Mouse (Mus musculus) ovary, adult 2 months (tissue): ENCODE results near the gene Sprr1a. TPM values are rescaled to one million over a fixed set of nuclear protein-coding genes. Genes with fewer than 3 reads are reported as not detected.

Experiments used
- polyA plus RNA-seq: library from polyadenylated mRNA; depleted of rRNA; stranded (reverse); fragments of >200 nt; gene quantifications from 2 replicates; pipeline ENCODE4 v1.2.3, GENCODE M21; 2012; rRNA removed

Sprr1a gene
- 1.1 and 13.1 TPM in 2 replicates for polyA plus RNA-seq

DNA sequence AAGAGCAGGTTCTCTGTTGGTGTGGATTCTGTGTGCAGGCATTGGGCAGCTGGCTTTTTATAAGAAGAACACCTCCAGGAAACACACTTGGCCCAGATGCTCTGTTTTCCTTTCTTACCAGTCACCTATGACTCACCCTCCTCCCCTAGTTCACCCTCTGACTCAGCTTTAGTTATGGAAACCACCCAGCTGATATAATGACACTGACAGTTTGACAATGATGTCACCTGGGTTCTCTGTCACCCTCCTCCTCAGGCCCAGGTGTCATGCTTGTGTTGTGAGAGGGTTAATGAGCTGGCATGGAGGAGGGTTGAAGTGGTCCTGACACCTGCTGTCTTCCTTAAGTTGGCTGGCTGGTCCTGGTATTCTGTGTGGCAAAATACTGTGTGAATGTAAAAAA is at the start of gene Sprr1a:
Sprr1a (minus strand) TSS at position 33 of the 400 bp plus-strand sequence.

DNA sequence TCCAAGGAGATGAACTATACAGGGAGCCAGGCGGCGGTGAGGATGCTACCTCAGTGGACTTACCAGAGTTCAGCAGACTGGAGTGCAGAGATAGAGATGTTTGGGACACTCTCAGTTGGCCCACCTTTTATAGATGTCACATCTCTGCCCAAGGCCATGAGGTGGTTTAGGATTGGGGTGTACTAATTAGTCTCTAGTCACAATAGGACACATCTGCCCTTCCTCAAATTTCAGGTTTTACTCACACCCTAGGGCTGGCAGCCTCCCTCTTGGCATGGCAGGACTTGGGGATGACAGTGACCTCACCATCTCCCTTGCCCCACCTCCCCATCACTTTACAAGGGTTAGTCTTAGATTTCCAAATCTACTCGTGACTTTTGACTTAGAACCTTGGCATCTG is 48.7 kb upstream of the Sprr1a start, which contains the start of gene 2310046K23Rik:
2310046K23Rik (minus strand) TSS at position 101 of the 400 bp plus-strand sequence.

DNA sequence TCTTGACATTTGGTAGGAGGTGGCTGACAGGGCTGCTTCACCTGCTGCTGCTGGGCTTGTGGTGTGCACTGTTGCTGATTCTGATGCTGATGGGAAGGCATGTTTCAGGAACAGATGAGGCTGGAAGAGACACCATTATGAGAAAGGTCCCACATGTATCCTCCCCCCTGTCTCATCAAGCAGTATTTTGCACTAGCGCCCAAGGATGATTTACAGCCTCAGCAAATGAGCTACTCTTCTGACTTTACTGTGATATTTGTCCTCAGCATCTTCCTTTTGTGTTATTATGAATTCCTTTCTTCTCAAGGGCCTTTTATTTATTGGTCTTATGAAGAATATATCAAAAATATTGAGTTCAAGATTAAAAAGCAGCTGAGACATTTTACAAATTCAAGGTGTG is 14.7 kb upstream of the Sprr1a start, which contains the start of gene Sprr4:
Sprr4 (minus strand) TSS at position 101 of the 400 bp plus-strand sequence.

DNA sequence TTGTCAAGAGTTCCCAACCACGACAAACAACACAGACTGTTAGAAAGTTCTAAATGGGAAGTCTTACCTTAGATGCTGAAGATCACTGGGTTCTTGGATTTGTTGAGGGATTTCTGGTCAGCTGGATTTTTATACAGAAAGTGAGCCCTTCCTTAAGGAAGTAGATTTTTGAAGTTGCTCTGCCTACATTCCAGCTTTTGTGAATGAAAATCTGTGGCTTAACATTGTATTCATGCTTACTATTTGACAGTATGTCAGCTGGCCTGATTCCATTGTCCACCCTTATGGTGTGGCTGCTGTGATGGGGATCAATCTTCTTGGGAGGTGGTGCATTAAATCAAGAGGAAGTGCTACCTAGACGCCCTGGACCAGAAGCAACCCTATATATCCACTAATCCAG is 27.1 kb downstream of the Sprr1a start, which contains the start of gene Sprr3:
Sprr3 (minus strand) TSS at position 101 of the 400 bp plus-strand sequence.

GRCm38 (mm10) chr3:92438689-92439088 is 47.0 kb downstream of the Sprr1a start, which contains the start of gene Sprr1b:
Gene Sprr1b (minus strand): TSS chr3:92438789.

Other genes with a start within 250 kb of the Sprr1a start
- 3.7 and 6.8 TPM in 2 replicates for gene Sprr2a3, start 200.5 kb downstream of the Sprr1a start, polyA plus RNA-seq
- 0.78 and 6.6 TPM in 2 replicates for gene Sprr2b, start 169.3 kb downstream of the Sprr1a start, polyA plus RNA-seq
- 0.73 and 0.80 TPM in 2 replicates for gene Sprr2d, start 146.8 kb downstream of the Sprr1a start, polyA plus RNA-seq
- 0.26 and 0.29 TPM in 2 replicates for gene Sprr2e, start 133.8 kb downstream of the Sprr1a start, polyA plus RNA-seq
- 72.6 and 147 TPM in 2 replicates for gene Sprr2f, start 120.7 kb downstream of the Sprr1a start, polyA plus RNA-seq
- gene Sprr2h, start 100.2 kb downstream of the Sprr1a start, polyA plus RNA-seq = not detected in 2 replicates
- not detected in 2 replicates for gene Sprr2i, start 77.9 kb downstream of the Sprr1a start, polyA plus RNA-seq
- not detected in 2 replicates for gene Sprr2j-ps, start 67.8 kb downstream of the Sprr1a start, polyA plus RNA-seq
- gene Gm9774, start 56.5 kb downstream of the Sprr1a start, polyA plus RNA-seq = 7.6 and 8.8 TPM in 2 replicates
- not detected in 2 replicates for gene Sprr2k, start 53.3 kb downstream of the Sprr1a start, polyA plus RNA-seq
- gene Sprr1b, start 47.1 kb downstream of the Sprr1a start, polyA plus RNA-seq = not detected in 2 replicates
- gene Sprr3, start 27.2 kb downstream of the Sprr1a start, polyA plus RNA-seq = 0.25 TPM in 1 of 2 replicates, not detected in the other
- gene Sprr4, start 14.6 kb upstream of the Sprr1a start, polyA plus RNA-seq = not detected in 2 replicates
- gene 2310046K23Rik, start 48.6 kb upstream of the Sprr1a start, polyA plus RNA-seq = not detected in 2 replicates
- gene Ivl, start 87.8 kb upstream of the Sprr1a start, polyA plus RNA-seq = not detected in 2 replicates
- gene Smcp, start 103.1 kb upstream of the Sprr1a start, polyA plus RNA-seq = not detected in 2 replicates
- not detected in 2 replicates for gene 2210017I01Rik, start 121.6 kb upstream of the Sprr1a start, polyA plus RNA-seq
- gene Lce6a, start 135.8 kb upstream of the Sprr1a start, polyA plus RNA-seq = not detected in 2 replicates
- gene Lce1a1, start 162.4 kb upstream of the Sprr1a start, polyA plus RNA-seq = not detected in 2 replicates
- gene Lce1b, start 171.0 kb upstream of the Sprr1a start, polyA plus RNA-seq = 0.26 TPM in 1 of 2 replicates, not detected in the other
- not detected in 2 replicates for gene Lce1a2, start 184.4 kb upstream of the Sprr1a start, polyA plus RNA-seq
- not detected in 2 replicates for gene Lce1c, start 193.4 kb upstream of the Sprr1a start, polyA plus RNA-seq
- not detected in 2 replicates for gene Lce1d, start 201.3 kb upstream of the Sprr1a start, polyA plus RNA-seq
- gene Lce1e, start 223.2 kb upstream of the Sprr1a start, polyA plus RNA-seq = not detected in 2 replicates
- 0.22 TPM in 1 of 2 replicates, not detected in the other for gene Lce1f, start 234.5 kb upstream of the Sprr1a start, polyA plus RNA-seq